Mouse (Mus musculus) heart, embryonic 13.5 days (tissue): ENCODE data around the gene Knl1. TPM values are rescaled to one million over a fixed set of nuclear protein-coding genes. Genes with fewer than 3 reads are reported as not detected.

ENCODE experiments used
- ATAC-seq: fragments of 200-750 bp; cut with Nextera tagmentation; 2 replicates; pipeline ENCODE4 v1.8.0; 2017; ENCODE audit warnings: moderate TSS enrichment; ENCODE audit not compliant: insufficient number of reproducible peaks, low FRiP score, low TSS enrichment; ENCODE audit errors: extremely low read depth
- H3K27ac ChIP-seq: fragments of 300-500 bp; sonication (generic); replicated peaks from 2 replicates; pipeline ENCODE4 v1.5.1; 2015; ENCODE audit warnings: moderate library complexity, mild to moderate bottlenecking, inconsistent platforms
- H3K27me3 ChIP-seq: fragments of 300-500 bp; sonication (generic); replicated peaks from 2 replicates; pipeline ENCODE4 v1.6.1; 2015; ENCODE audit warnings: mild to moderate bottlenecking, inconsistent platforms
- H3K36me3 ChIP-seq: fragments of 300-500 bp; sonication (generic); 2 replicates; pipeline ENCODE4 v1.6.1; 2015; ENCODE audit warnings: mild to moderate bottlenecking, inconsistent platforms
- H3K4me1 ChIP-seq: fragments of 300-500 bp; sonication (generic); 2 replicates; pipeline ENCODE4 v1.6.1; 2015; ENCODE audit warnings: inconsistent platforms
- H3K4me2 ChIP-seq: fragments of 300-500 bp; sonication (generic); 2 replicates; pipeline ENCODE4 v1.6.1; 2015; ENCODE audit warnings: inconsistent platforms, mild to moderate bottlenecking, moderate library complexity
- H3K4me3 ChIP-seq: fragments of 300-500 bp; sonication (generic); 2 replicates; pipeline ENCODE4 v1.5.1; 2015; ENCODE audit warnings: moderate library complexity, mild to moderate bottlenecking, inconsistent platforms
- H3K9ac ChIP-seq: fragments of 300-500 bp; sonication (generic); 2 replicates; pipeline ENCODE4 v1.6.1; 2015; ENCODE audit warnings: inconsistent platforms, mild to moderate bottlenecking, moderate library complexity
- H3K9me3 ChIP-seq: fragments of 300-500 bp; sonication (generic); 2 replicates; pipeline ENCODE4 v1.6.1; 2016; ENCODE audit warnings: inconsistent platforms
- WGBS: fragments of 180-500 bp; shearing (Covaris S2); methylation state at CpG from one replicate; pipeline ENCODE4 v1.1.7; 2015; ENCODE audit warnings: mixed read lengths; 5-methylcytosine and 5-hydroxymethylcytosine counted together
- polyA plus RNA-seq: library from polyadenylated mRNA; unstranded; fragments of >200 nt; fragmentation: Nextera tagmentation; extraction: Ambion mirVana; gene quantifications from 2 replicates; pipeline ENCODE4 v1.2.1, GENCODE M21; 2015

Gene Knl1
- polyA plus RNA-seq, 1 experiment from 2014 or later: 31.4 TPM

- Histone ChIP-seq H3K4me3 (no peak overlapping the region), H3K27me3 (no peaks in the 10 kb centered on the region), H3K9ac (peak overlapping the region; percentile 61), H3K4me1 (peaks cover 24% of the 10 kb centered on the region), H3K9me3 (peaks cover 7% of the 10 kb centered on the region), H3K36me3 (peaks cover 58% of the 10 kb centered on the region), H3K4me2 (peak overlapping the region; percentile 35), H3K27ac (peak overlapping the region; percentile 24; the same call in 1 of the 2 replicates)
- WGBS: 19% methylated on average over 5 of the region's 5 CpGs
- no peak for ATAC-seq
These were observed 27.8 kb upstream of the Knl1 start for GRCm38 (mm10) chr2:119019131-119019530.

GRCm38 (mm10) chr2:119019538-119019937 is 27.4 kb upstream of the Knl1 start:
- 59% methylated on average over 4 of the region's 4 CpGs for WGBS
- no peak overlapping the region for H3K4me2 ChIP-seq
- H3K27me3 ChIP-seq: no peaks in the 10 kb centered on the region
- H3K9me3 ChIP-seq: peaks cover 7% of the 10 kb centered on the region
- H3K27ac ChIP-seq: no peak overlapping the region
- peaks cover 24% of the 10 kb centered on the region for H3K4me1 ChIP-seq
- no peak overlapping the region for H3K9ac ChIP-seq
- ATAC-seq: no peak
- H3K4me3 ChIP-seq: no peak overlapping the region
- H3K36me3 ChIP-seq: peaks cover 62% of the 10 kb centered on the region

- Histone ChIP-seq H3K27me3 (no peaks in the 10 kb centered on the region), H3K9ac (no peak overlapping the region), H3K27ac (no peak overlapping the region), H3K36me3 (peaks cover 76% of the 10 kb centered on the region), H3K9me3 (0 out of 2 replicates have a peak, but pooled peaks cover 3% of the 10 kb centered on the region), H3K4me2 (no peak overlapping the region), H3K4me3 (no peak overlapping the region), H3K4me1 (peaks cover 19% of the 10 kb centered on the region)
- 90% methylated on average over 6 of the region's 6 CpGs for WGBS
- no peak for ATAC-seq
These were observed 23.7 kb upstream of the Knl1 start for GRCm38 (mm10) chr2:119023154-119023660.

- 54% methylated on average over 9 of the region's 9 CpGs for WGBS
- H3K27ac ChIP-seq: no peak overlapping the region
- peaks cover 69% of the 10 kb centered on the region for H3K36me3 ChIP-seq
- H3K9me3 ChIP-seq: 0 out of 2 replicates have a peak, but pooled peaks cover 3% of the 10 kb centered on the region
- H3K4me1 ChIP-seq: peaks cover 15% of the 10 kb centered on the region
- H3K9ac ChIP-seq: no peak overlapping the region
- no peak for ATAC-seq
- H3K4me2 ChIP-seq: no peak overlapping the region
- no peak overlapping the region for H3K4me3 ChIP-seq
- no peaks in the 10 kb centered on the region for H3K27me3 ChIP-seq
These were observed 22.2 kb upstream of the Knl1 start for GRCm38 (mm10) chr2:119024536-119025238.

- Histone ChIP-seq H3K4me3 (no peak overlapping the region), H3K27me3 (no peaks in the 10 kb centered on the region), H3K9me3 (0 out of 2 replicates have a peak, but pooled peaks cover 3% of the 10 kb centered on the region), H3K9ac (no peak overlapping the region), H3K27ac (no peak overlapping the region), H3K4me1 (peaks cover 16% of the 10 kb centered on the region), H3K4me2 (no peak overlapping the region), H3K36me3 (peaks cover 65% of the 10 kb centered on the region)
- ATAC-seq: no peak
- 64% methylated on average over 4 of the region's 4 CpGs for WGBS
These were observed 21.7 kb upstream of the Knl1 start for GRCm38 (mm10) chr2:119025239-119025616.

GRCm38 (mm10) chr2:119026951-119027350 is 20.0 kb upstream of the Knl1 start:
- 94% methylated on average over 4 of the region's 4 CpGs for WGBS
- no peak overlapping the region for H3K9ac ChIP-seq

GRCm38 (mm10) chr2:119028941-119029551 is 17.9 kb upstream of the Knl1 start, which contains the start of gene Ccdc32:
TSS of gene Ccdc32 (minus strand) at chr2:119029393.
- no peaks in the 10 kb centered on the region for H3K9me3 ChIP-seq
- H3K36me3 ChIP-seq: peaks cover 30% of the 10 kb centered on the region
- peaks cover 16% of the 10 kb centered on the region for H3K4me1 ChIP-seq
- peaks cover 8% of the 10 kb centered on the region; the same call in 1 of the 2 replicates for H3K27me3 ChIP-seq
- peak within 1 kb of the TSS; percentile 84 for H3K9ac ChIP-seq
- ATAC-seq: peak; percentile 81; the same call in 1 of the 2 replicates
- H3K4me2 ChIP-seq: peak within 1 kb of the TSS; percentile 78
- WGBS: under 1% methylated on average over 28 of the region's 28 CpGs
- no peak within 1 kb of the TSS for H3K27ac ChIP-seq
- peak within 1 kb of the TSS; percentile 65 for H3K4me3 ChIP-seq

More at GRCm38 (mm10) chr2:119026951-119027350, 20.0 kb upstream of the Knl1 start:
- H3K9me3 ChIP-seq: no peaks in the 10 kb centered on the region
- no peak for ATAC-seq
- H3K4me1 ChIP-seq: peaks cover 16% of the 10 kb centered on the region
- no peak overlapping the region for H3K4me3 ChIP-seq
- 0 out of 2 replicates have a peak, but pooled peaks cover 3% of the 10 kb centered on the region for H3K27me3 ChIP-seq
- peaks cover 47% of the 10 kb centered on the region for H3K36me3 ChIP-seq
- no peak overlapping the region for H3K4me2 ChIP-seq
- H3K27ac ChIP-seq: no peak overlapping the region

GRCm38 (mm10) chr2:119032191-119032590 is 14.7 kb upstream of the Knl1 start:
- Histone ChIP-seq H3K9ac (no peak overlapping the region), H3K36me3 (peaks cover 4% of the 10 kb centered on the region), H3K4me2 (no peak overlapping the region), H3K27ac (no peak overlapping the region), H3K4me3 (no peak overlapping the region), H3K9me3 (no peaks in the 10 kb centered on the region), H3K27me3 (peaks cover 8% of the 10 kb centered on the region; the same call in 1 of the 2 replicates), H3K4me1 (peaks cover 31% of the 10 kb centered on the region)
- WGBS: 49% methylated on average over 4 of the region's 4 CpGs
- no peak for ATAC-seq

GRCm38 (mm10) chr2:119034656-119035396 is 12.1 kb upstream of the Knl1 start, which contains the start of gene Rpusd2:
TSS of gene Rpusd2 (plus strand) at chr2:119034790.
- Histone ChIP-seq H3K27me3 (peaks cover 8% of the 10 kb centered on the region; the same call in 1 of the 2 replicates), H3K4me1 (peaks cover 15% of the 10 kb centered on the region), H3K4me2 (peak within 1 kb of the TSS; percentile 82), H3K9ac (peak within 1 kb of the TSS; percentile 94), H3K27ac (peak within 1 kb of the TSS; percentile 93), H3K4me3 (peak within 1 kb of the TSS; percentile 96), H3K9me3 (no peaks in the 10 kb centered on the region), H3K36me3 (peaks cover 27% of the 10 kb centered on the region)
- peak; percentile 94 for ATAC-seq
- WGBS: under 1% methylated on average over 49 of the region's 49 CpGs

- WGBS: 11% methylated on average over 7 of the region's 7 CpGs
- no peak for ATAC-seq
These were observed 11.5 kb upstream of the Knl1 start for GRCm38 (mm10) chr2:119035397-119035745.

GRCm38 (mm10) chr2:119040882-119041281 is 6.0 kb upstream of the Knl1 start:
- no peak for ATAC-seq

More at GRCm38 (mm10) chr2:119035397-119035745, 11.5 kb upstream of the Knl1 start:
- Histone ChIP-seq H3K4me1 (peaks cover 15% of the 10 kb centered on the region), H3K4me2 (peak overlapping the region; percentile 82), H3K9me3 (no peaks in the 10 kb centered on the region), H3K27ac (peak overlapping the region; percentile 93), H3K27me3 (peaks cover 8% of the 10 kb centered on the region; the same call in 1 of the 2 replicates), H3K36me3 (peaks cover 27% of the 10 kb centered on the region), H3K4me3 (peak overlapping the region; percentile 96), H3K9ac (peak overlapping the region; percentile 94)

More at GRCm38 (mm10) chr2:119040882-119041281, 6.0 kb upstream of the Knl1 start:
- Histone ChIP-seq H3K9ac (no peak overlapping the region), H3K36me3 (peaks cover 40% of the 10 kb centered on the region), H3K4me3 (no peak overlapping the region), H3K4me2 (no peak overlapping the region), H3K27me3 (no peaks in the 10 kb centered on the region), H3K9me3 (no peaks in the 10 kb centered on the region), H3K27ac (no peak overlapping the region), H3K4me1 (peaks cover 6% of the 10 kb centered on the region)
- WGBS: 41% methylated on average over 4 of the region's 4 CpGs
